Mouse (Mus musculus): ENCODE measurements around the gene Asb10. TPM values are rescaled to one million over a fixed set of nuclear protein-coding genes. Genes with fewer than 3 reads are reported as not detected.

Gene Asb10
- polyA plus RNA-seq, 1 experiment: 1.6 TPM

GRCm38 (mm10) chr5:24525360-24526189 lies 15.2 kb downstream of the Asb10 start:
- Histone ChIP-seq H3K36me3 (ENCODE audit: control insufficient read depth, insufficient read depth, low read length) (no peaks in the 10 kb centered on the region), H3K4me3 (ENCODE audit: insufficient read depth, low read depth, low read length) (no peak overlapping the region), H3K4me1 (ENCODE audit: control insufficient read depth, insufficient read depth, low read length) (no peaks in the 10 kb centered on the region), H3K27me3 (replicated peaks; ENCODE audit: control insufficient read depth, insufficient read depth, low read length) (peaks cover 4% of the 10 kb centered on the region), H3K27ac (ENCODE audit: insufficient read depth, low read depth, low read length) (no peak overlapping the region)
- TF ChIP-seq POLR2A (IDR thresholded peaks at IDR 0.05; ENCODE audit: low read depth, low read length) (no peak), CTCF (conservative IDR thresholded peaks at IDR 0.05; ENCODE audit: insufficient read depth, insufficient read length, low read depth, low read length) (no peak)
- DNase-seq: no peak
- 4% methylated on average over 34 of the region's 34 CpGs for WGBS

GRCm38 (mm10) chr5:24524522-24524921 lies 16.3 kb downstream of the Asb10 start:
- no peak for DNase-seq
- Histone ChIP-seq H3K4me3 (ENCODE audit: insufficient read depth, low read depth, low read length) (no peak overlapping the region), H3K27me3 (replicated peaks; ENCODE audit: control insufficient read depth, insufficient read depth, low read length) (peaks cover 4% of the 10 kb centered on the region), H3K27ac (ENCODE audit: insufficient read depth, low read depth, low read length) (no peak overlapping the region), H3K4me1 (ENCODE audit: control insufficient read depth, insufficient read depth, low read length) (no peaks in the 10 kb centered on the region), H3K36me3 (ENCODE audit: control insufficient read depth, insufficient read depth, low read length) (no peaks in the 10 kb centered on the region)
- WGBS: 18% methylated on average over 4 of the region's 4 CpGs
- TF ChIP-seq POLR2A (IDR thresholded peaks at IDR 0.05; ENCODE audit: low read depth, low read length) (no peak), CTCF (conservative IDR thresholded peaks at IDR 0.05; ENCODE audit: insufficient read depth, insufficient read length, low read depth, low read length) (no peak)

- WGBS: 59% methylated on average over 8 of the region's 8 CpGs
- Histone ChIP-seq H3K4me1 (ENCODE audit: control insufficient read depth, insufficient read depth, low read length) (no peaks in the 10 kb centered on the region), H3K36me3 (ENCODE audit: control insufficient read depth, insufficient read depth, low read length) (no peaks in the 10 kb centered on the region), H3K27ac (ENCODE audit: insufficient read depth, low read depth, low read length) (no peak overlapping the region), H3K4me3 (ENCODE audit: insufficient read depth, low read depth, low read length) (no peak overlapping the region), H3K27me3 (replicated peaks; ENCODE audit: control insufficient read depth, insufficient read depth, low read length) (peaks cover 4% of the 10 kb centered on the region)
- TF ChIP-seq CTCF (conservative IDR thresholded peaks at IDR 0.05; ENCODE audit: insufficient read depth, insufficient read length, low read depth, low read length): no peak
- TF ChIP-seq POLR2A (IDR thresholded peaks at IDR 0.05; ENCODE audit: low read depth, low read length): no peak
- DNase-seq: no peak
Measured at GRCm38 (mm10) chr5:24523806-24524205, 17.0 kb downstream of the Asb10 start.

GRCm38 (mm10) chr5:24521366-24521765 lies 19.4 kb downstream of the Asb10 start:
- 52% methylated on average over 8 of the region's 8 CpGs for WGBS
- H3K4me3 ChIP-seq (ENCODE audit: insufficient read depth, low read depth, low read length): no peak overlapping the region
- peaks cover 3% of the 10 kb centered on the region for H3K27me3 ChIP-seq (replicated peaks; ENCODE audit: control insufficient read depth, insufficient read depth, low read length)
- no peaks in the 10 kb centered on the region for H3K4me1 ChIP-seq (ENCODE audit: control insufficient read depth, insufficient read depth, low read length)
- H3K36me3 ChIP-seq (ENCODE audit: control insufficient read depth, insufficient read depth, low read length): no peaks in the 10 kb centered on the region
- no peak for DNase-seq
- TF ChIP-seq CTCF (conservative IDR thresholded peaks at IDR 0.05; ENCODE audit: insufficient read depth, insufficient read length, low read depth, low read length) (no peak), POLR2A (IDR thresholded peaks at IDR 0.05; ENCODE audit: low read depth, low read length) (no peak)
- no peak overlapping the region for H3K27ac ChIP-seq (ENCODE audit: insufficient read depth, low read depth, low read length)

- TF ChIP-seq POLR2A (IDR thresholded peaks at IDR 0.05; ENCODE audit: low read depth, low read length) (no peak), CTCF (conservative IDR thresholded peaks at IDR 0.05; ENCODE audit: insufficient read depth, insufficient read length, low read depth, low read length) (no peak)
- Histone ChIP-seq H3K27ac (ENCODE audit: insufficient read depth, low read depth, low read length) (no peak overlapping the region), H3K36me3 (ENCODE audit: control insufficient read depth, insufficient read depth, low read length) (no peaks in the 10 kb centered on the region), H3K4me1 (ENCODE audit: control insufficient read depth, insufficient read depth, low read length) (no peaks in the 10 kb centered on the region), H3K4me3 (ENCODE audit: insufficient read depth, low read depth, low read length) (no peak overlapping the region), H3K27me3 (replicated peaks; ENCODE audit: control insufficient read depth, insufficient read depth, low read length) (no peaks in the 10 kb centered on the region)
- WGBS: 28% methylated on average over 8 of the region's 8 CpGs
- DNase-seq: peak; percentile 48
Measured at GRCm38 (mm10) chr5:24512271-24512670, 28.5 kb downstream of the Asb10 start.

- 49% methylated on average over 11 of the region's 11 CpGs for WGBS
- H3K27me3 ChIP-seq (replicated peaks; ENCODE audit: control insufficient read depth, insufficient read depth, low read length): no peaks in the 10 kb centered on the region
- peak; percentile 59 for DNase-seq
- TF ChIP-seq POLR2A (IDR thresholded peaks at IDR 0.05; ENCODE audit: low read depth, low read length) (no peak), CTCF (conservative IDR thresholded peaks at IDR 0.05; ENCODE audit: insufficient read depth, insufficient read length, low read depth, low read length) (peak; percentile 66)
- no peak overlapping the region for H3K27ac ChIP-seq (ENCODE audit: insufficient read depth, low read depth, low read length)
- H3K4me1 ChIP-seq (ENCODE audit: control insufficient read depth, insufficient read depth, low read length): no peaks in the 10 kb centered on the region
- no peak overlapping the region for H3K4me3 ChIP-seq (ENCODE audit: insufficient read depth, low read depth, low read length)
- H3K36me3 ChIP-seq (ENCODE audit: control insufficient read depth, insufficient read depth, low read length): no peaks in the 10 kb centered on the region
Measured at GRCm38 (mm10) chr5:24510635-24511034, 30.1 kb downstream of the Asb10 start.

GRCm38 (mm10) chr5:24508406-24508805 lies 32.4 kb downstream of the Asb10 start:
- TF ChIP-seq CTCF (conservative IDR thresholded peaks at IDR 0.05; ENCODE audit: insufficient read depth, insufficient read length, low read depth, low read length) (no peak), POLR2A (IDR thresholded peaks at IDR 0.05; ENCODE audit: low read depth, low read length) (no peak)
- Histone ChIP-seq H3K27me3 (replicated peaks; ENCODE audit: control insufficient read depth, insufficient read depth, low read length) (no peaks in the 10 kb centered on the region), H3K4me3 (ENCODE audit: insufficient read depth, low read depth, low read length) (no peak overlapping the region), H3K4me1 (ENCODE audit: control insufficient read depth, insufficient read depth, low read length) (no peaks in the 10 kb centered on the region; the same call in 1 of the 2 replicates), H3K27ac (ENCODE audit: insufficient read depth, low read depth, low read length) (no peak overlapping the region), H3K36me3 (ENCODE audit: control insufficient read depth, insufficient read depth, low read length) (no peaks in the 10 kb centered on the region)
- WGBS: 92% methylated on average over 7 of the region's 7 CpGs
- DNase-seq: no peak

Data from kidney, adult 2 months (tissue).